Mouse (Mus musculus) ES-E14 (cell line): ENCODE measurements around the gene Tbx6.

Experiments used
- CHD2 ChIP-seq: IDR thresholded peaks from 2 replicates; pipeline ENCODE4 v1.6.1; 2014; ENCODE audit warnings: mild to moderate bottlenecking, low read depth, low read length, inconsistent platforms
- HCFC1 ChIP-seq: IDR thresholded peaks from 2 replicates; pipeline ENCODE4 v1.6.1; 2012; ENCODE audit warnings: low read length, inconsistent platforms, borderline replicate concordance; ENCODE audit not compliant: insufficient read depth
- MAFK ChIP-seq: IDR thresholded peaks from 2 replicates; pipeline ENCODE4 v1.6.1; 2014; ENCODE audit warnings: mild to moderate bottlenecking, low read depth, low read length, inconsistent platforms; ENCODE audit not compliant: insufficient read depth
- ZC3H11A ChIP-seq: IDR thresholded peaks from 2 replicates; pipeline ENCODE4 v1.6.1; 2012; ENCODE audit warnings: low read depth, mild to moderate bottlenecking, inconsistent platforms, low read length, borderline replicate concordance

- TF ChIP-seq ZC3H11A (no peak), HCFC1 (no peak), MAFK (no peak), CHD2 (no peak)
Observed at GRCm38 (mm10) chr7:126831539-126831938, 50.3 kb downstream of the Tbx6 start, which contains the start of gene 4930451I11Rik.
